Mouse (Mus musculus) urinary bladder, postnatal 14 days (tissue): ENCODE measurements around the gene Pde4c.

Source experiments
- DNase-seq: peaks from one replicate; pipeline ENCODE4 v3.0.0; 2021; ENCODE audit warnings: low spot score

The Pde4c gene

DNA sequence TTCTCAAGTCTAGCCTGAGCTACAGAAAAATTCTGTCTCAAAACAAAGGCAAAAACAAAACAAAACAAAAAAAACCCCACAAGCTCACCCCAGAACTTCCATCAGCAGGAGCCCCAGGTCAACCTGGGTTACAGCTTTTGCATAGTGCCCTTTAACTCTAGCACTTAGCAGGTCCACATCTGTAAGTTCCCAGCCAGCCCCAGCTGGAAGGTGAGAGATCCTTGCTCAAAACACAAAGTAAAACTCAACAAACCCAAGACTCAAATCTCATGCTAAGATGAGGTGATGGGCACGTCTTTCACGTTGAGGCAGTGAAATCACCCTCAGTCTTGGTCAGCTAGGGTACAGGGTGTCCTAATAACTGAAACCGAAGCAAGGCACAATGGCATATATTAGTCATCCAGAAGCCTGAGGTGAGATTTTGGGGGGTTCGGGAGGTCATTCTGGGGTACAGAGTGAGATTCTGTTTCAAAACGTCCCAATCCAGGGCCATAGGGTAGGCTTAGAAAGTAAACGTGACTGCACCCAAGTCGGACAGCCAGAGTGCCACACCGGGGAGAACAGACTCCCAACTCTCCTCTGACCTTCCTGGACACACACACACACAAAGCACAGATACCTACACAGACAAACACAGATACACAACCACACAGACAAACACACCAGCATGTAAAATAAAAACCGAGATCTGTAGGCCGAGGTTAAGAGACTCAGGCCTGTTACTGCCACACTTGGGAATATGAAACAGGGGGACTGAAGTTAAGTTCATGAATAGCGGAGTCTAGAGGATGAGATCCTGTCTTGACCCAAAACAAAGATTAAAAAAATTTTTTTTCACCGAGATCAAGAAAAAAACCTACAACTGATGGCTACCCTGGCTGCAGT, 25.9 kb upstream of the Pde4c start:
- DNase-seq, result no peak

DNA sequence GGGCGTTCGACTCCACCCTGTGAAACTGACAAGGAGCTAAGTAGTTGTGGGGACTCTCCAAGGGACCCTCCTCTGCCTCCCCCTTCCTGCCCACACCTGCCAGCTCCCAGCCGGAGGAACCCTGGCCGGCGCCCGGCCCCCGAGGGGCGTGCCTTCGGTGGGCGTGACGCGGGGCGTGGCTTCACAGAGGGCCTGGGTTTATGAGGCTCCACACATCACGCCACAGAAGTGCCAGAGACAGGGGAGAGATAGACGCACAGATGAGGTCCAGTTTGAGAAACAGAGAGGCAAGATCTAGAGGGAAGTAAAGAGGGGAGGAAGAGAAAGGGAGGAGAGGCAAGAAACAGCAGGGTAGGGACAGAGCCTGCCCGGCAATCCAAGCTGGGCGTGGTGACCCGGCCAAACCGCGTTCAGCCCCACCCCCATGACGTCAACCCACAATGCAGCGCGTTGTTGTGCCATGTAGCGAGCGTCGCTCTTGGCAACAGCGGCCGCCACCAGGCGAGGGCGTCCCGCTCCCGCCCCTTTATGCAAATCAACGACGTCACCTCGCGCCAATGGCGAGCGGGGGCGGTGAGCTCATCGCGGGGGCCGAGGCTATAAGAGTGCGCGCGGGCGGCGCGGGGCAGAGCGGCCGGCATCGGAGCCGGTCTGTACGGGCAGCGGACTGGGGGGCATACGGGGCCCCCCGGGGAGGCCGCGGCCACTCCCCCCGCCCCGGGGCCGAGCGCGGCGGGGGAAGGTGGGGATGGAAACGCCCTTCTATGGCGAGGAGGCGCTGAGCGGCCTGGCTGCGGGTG, 25.0 kb upstream of the Pde4c start, which contains the start of gene Jund:
Gene Jund (plus strand): TSS at position 640 of the 800 bp plus-strand sequence.
- peak; percentile 100 for DNase-seq

DNA sequence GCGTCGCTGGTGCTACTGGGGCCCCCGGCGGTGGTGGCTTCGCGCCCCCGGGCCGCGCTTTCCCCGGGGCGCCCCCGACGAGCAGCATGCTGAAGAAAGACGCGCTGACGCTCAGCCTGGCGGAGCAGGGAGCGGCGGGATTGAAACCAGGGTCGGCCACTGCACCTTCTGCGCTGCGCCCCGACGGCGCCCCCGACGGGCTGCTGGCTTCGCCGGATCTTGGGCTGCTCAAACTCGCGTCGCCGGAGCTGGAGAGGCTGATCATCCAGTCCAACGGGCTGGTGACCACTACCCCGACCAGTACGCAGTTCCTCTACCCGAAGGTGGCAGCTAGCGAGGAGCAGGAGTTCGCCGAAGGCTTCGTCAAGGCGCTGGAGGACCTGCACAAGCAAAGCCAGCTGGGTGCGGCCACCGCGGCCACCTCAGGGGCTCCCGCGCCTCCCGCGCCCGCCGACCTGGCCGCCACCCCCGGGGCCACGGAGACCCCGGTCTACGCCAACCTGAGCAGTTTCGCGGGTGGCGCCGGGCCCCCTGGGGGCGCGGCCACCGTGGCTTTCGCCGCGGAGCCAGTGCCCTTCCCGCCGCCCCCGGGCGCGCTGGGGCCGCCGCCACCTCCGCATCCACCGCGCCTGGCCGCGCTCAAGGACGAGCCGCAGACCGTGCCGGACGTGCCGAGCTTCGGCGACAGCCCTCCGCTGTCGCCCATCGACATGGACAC, 24.2 kb upstream of the Pde4c start:
- DNase-seq, result peak; percentile 63

DNA sequence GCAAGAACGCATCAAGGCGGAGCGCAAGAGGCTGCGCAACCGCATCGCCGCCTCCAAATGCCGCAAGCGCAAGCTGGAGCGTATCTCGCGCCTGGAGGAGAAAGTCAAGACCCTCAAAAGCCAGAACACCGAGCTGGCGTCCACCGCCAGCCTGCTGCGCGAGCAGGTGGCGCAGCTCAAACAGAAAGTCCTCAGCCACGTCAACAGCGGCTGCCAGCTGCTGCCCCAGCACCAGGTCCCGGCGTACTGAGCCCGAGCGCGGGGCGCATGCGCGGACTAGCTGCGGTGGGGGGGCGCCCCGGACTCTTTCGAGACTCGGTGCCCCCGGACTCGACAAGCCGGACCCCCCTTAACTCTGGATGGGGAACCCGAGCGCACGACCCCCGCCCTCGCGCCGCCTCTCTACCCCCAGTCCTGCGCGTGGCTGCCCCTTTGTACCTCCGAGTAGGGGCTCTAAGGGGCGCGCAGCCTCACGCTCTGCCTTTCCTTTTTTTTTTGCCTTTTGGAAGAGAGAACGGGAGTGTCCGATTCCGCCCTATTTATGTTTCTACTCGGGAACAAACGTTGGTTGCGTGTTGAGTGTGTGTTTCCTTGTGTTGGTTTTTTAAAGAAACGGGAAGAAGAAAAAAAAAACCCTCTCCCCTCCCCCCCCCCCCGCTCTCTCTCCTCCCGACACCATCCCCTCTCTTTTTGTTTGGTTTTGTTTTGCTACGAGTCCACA, 23.5 kb upstream of the Pde4c start:
- peak; percentile 79 for DNase-seq

DNA sequence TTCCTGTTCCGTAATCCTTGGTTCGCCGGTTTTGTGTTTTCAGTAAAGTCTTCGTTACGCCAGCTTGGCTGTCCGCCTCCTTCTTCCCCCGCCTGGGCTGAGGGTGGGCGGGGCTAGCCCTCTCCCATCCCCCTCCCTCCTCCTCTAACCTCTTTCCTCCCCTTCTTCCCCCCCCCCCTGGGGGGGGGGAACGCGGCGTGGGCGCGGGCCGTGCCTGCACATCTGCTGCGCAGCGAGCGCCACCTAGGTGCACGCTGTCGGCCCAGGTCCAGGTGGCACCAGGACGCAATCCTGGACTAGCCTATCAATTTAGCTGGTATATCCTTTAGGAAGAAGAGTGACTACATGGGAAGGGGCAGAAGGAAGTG, 23.0 kb upstream of the Pde4c start:
- DNase-seq, result peak; percentile 93

DNA sequence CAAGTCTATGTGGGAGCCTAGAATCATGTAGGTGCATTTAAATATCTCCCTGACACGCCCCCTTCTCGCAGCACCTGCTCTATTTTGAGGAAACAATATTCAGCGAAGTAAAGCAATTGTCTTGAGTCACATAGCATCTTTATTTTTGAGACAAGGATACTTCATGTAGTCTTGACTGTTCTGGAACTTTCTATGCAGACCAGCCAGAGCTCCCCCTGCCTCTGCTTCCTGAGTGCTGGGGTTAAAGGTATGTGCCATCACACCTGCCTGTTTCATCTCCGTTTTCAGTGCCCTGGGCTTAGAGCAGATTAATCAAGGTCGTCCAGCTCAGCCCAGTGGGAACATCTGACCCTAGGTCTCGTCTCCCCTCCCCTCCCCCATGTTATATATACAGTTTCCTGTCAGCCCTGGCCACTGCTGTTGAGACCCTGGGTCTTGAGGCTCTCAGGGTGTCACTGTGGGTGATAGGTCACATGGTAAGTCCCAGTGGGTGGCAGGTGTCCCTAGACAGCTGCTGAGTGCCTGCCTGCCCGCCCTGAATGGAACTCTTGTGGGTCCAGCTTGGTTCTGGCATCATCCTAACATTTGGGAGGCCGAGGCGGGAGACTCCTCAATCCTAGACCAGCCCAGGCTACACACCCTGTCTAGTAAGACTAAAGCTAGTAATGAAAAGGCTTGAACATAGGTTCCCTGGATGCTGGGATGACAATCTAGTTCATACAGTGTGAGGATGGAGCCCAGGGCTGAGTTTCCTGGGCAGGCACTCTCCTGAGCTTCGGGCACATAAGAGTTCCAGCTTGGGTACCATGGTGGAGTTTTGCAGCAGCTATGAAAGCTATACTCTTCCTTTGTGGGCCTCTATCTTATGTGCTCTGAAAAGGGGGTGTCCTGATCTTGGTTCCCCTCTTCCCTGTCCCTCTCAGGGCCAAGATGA, 22.2 kb upstream of the Pde4c start:
- DNase-seq, result no peak

DNA sequence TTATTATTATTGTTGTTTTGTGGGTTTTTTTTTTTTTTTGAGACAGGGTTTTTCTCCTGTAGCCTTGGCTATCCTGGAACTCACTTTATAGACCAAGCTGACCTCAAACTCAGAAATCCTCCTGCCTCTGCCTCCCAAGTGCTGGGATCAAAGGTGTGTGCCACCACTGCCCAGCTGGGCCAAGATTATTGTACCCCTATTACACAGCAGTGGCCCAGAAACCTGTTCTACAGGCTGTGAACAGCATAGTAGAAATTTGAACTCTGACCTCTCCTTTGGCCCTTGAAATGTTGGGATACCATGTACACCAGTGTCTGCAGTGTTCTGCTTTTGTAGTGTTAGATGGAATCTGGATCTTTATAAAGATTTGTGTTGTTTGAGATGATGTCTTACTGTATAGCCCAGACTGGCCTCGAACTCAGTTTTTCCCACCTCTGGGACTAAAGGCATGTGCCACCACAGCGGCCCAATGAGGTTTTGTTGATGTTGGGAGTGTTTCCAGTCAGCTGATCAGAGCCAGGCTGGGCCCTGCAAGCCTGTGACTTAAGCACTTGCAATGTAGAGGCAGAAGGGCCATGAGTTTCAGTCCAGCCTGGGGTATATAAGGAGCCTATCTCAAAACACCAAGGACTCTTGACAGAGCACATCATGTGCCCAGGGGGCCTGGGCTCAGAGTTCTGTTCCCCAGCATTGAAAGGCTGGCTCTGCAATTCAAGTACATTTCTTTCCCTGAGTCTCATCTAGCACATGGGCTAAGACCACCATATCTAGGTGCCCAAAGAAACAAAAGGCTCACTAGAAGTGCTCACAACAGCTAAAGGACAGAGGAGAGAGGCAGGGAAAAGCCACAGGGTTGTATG, 21.3 kb upstream of the Pde4c start:
- no peak for DNase-seq

DNA sequence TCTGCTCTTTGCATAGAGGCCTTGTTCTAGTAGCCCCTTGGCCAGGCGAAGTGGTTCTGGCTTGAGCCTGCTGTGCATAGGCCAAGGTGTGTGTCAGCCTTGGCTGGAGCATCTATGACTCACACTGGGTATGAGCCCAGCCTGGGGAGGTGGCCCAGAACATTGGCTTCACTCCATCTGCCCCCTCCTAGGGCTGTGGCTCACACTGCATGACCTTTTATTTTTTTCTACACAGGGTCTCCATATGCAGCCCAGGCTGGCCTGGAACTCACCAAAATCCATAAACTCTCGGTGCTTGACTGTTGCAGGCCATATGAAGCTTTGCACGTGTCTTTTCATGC, 20.7 kb upstream of the Pde4c start:
- peak; percentile 81 for DNase-seq

DNA sequence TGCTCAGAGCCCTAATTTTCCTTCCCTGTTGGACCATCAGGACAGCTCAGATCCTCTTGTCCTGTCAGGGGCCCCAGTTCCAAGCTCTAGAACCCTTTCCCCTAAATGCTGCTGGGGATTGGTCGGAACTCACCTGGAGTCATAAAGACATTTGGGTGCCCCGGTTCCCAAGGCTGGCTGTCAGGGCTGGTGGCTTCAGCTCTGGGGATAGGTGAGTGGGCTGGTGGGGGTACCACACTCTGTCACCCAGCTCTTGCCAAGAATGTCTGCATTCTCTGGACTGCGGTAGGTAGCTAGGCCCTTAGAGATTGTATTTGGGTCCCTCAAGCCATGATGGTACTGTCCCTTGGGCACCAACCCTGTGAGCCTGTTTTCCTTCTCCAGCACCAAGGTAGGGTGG, 20.2 kb upstream of the Pde4c start, which contains the start of gene Iqcn:
Gene Iqcn (plus strand): TSS at position 171 of the 400 bp plus-strand sequence.
- no peak for DNase-seq

DNA sequence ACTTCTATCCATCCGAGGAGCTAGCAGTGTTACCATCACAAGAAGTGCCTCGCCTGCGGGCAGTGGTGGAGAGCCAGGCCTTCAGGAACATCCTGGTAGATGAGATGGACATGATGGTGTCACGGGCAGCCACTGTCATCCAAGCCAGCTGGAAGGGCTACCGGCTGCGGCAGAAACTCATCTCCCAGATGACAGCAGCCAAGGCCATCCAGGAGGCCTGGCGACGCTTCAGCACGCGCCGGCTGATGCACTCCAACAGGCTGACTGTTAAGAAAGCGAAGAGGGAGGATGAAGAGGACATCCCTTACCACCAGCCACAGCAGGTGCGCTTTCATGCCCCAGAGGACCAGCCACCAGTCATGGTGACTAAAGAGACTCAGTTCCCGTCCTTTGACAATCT, 15.2 kb upstream of the Pde4c start:
- no peak for DNase-seq

DNA sequence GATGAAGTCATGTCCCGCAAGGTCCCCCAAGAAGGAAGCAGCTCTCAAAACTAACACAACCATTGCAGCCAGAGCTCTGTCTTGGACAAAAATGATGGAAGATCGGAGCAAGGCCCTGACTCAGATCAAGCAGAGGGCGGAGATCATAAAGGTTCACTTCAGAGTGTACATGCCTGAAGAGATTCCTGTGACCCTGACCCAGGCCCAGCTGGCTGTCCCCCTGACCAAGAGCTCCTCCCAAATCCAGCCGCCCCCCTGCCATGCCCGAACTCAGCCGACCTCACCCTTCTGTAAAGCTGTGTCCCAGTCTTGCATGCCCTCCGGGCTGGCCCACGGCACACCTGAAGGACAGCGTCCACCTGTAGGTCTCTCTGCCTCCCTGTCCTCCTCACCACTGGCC, 13.7 kb upstream of the Pde4c start:
- DNase-seq, result no peak

DNA sequence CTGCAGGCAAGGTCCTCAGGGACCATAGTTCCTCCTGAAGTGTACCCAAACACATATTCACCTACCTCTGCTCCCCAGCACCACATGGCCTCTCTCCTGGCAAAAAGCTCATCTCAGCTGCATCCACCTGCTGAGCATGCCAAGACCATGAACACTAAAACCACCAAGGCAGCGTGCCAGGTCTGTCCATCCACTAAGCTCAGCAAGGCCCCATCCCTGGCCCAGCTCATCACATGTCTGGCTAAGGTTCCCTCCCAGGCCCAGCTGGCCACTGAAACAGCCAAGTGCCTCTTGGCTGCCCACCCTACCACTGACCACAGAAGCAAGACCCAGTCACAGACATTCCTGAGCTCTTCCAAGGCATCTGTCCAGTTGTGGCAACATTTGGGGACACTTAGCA, 13.2 kb upstream of the Pde4c start:
- DNase-seq, result no peak

DNA sequence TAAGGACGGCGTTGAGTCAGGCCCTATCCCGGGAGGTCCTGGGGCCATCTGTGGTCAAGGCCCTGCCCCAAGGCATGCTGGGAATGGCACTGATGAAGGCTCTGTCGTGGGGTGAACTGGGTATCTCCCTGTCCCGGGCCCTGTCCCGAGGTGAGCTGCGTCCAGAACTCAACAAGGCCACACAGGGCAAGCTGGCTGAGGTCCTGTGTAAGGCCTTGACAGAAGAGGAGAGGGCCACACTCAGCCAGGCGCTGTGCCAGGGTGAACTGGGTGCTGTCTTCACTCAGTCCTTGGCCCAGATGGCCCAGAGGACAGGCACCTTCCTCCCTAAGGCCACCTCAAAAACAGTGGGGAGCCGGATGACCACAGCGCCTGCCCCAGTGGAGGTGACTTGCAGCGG, 12.5 kb upstream of the Pde4c start:
- no peak for DNase-seq

DNA sequence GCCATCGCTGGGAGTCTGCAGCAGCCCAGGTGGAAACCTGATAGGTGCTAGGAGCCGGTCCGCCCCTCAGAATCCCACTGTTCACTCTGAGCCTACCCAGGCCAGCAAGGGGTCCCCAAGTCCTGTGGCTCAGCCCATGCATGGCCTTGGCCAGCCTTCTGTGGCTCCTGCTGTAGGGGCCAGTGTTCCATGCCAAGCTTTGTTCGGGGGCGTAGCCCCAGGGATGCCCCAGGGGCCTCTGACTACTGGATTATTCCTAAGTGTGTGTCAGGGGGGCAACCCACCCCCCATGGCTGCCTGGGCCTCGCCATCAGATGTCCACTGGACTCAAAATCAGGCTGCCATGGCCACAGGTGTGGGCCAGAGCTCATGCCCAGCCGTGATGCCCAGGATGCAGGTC, 9.5 kb upstream of the Pde4c start:
- no peak for DNase-seq

DNA sequence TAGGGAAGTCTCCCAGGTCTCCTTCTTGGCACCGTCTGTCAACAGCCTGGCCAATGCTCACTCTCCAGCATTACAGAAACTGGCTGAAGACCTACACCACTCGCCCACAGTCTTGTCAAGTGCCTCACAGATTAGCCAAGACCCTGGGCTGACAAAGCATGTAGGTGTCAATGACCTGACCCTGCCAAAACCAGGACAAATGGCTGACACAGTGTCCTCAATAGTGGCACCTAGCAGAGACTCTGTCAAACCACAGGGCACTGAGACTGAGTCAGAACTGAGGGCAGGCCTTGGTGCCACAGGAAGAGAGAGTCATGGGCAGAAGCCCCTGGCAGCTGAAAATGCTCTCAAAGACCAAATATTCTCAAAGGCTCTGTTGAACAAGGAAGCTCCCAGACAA, 8.4 kb upstream of the Pde4c start:
- DNase-seq, result no peak

DNA sequence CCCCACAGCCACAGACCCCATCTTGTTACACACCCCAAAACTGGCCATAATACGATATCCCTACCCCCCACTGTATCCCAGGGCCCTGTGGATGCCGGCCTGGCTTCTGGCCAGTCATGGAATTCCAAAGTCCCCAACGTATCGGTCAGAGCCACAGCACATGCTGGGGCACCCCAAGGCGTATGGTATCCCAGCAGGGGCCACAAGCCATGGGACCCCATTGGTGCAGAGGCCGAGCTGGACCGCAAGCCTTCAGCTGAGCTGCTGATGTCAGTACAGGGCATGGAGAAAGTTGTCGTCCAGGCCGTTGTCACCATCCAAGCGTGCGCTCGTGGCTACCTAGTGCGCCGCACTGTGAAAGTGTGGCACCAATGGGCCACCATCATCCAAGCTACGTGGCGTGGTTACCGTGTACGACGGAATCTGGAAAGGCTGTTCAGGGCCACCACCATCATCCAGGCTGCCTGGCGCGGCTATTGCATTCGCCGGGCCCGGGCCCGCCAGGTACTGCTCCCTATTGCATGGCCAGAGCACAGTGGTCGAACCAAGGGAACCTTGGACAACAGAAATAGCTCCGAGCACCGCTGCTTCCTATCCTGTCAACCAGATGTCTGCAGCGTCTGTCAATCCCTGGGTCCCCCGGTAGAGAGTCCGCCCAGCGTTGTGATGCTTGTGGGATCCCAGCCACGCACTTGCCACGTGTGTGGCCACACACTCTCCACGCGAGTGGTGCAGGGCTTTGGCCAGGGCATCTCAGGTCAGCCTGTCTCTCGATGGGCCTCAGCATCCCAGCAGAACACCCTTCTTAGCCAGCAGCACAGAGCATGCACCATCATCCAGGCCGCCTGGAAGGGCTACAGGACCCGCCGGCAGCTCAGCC, 6.8 kb upstream of the Pde4c start:
- no peak for DNase-seq

DNA sequence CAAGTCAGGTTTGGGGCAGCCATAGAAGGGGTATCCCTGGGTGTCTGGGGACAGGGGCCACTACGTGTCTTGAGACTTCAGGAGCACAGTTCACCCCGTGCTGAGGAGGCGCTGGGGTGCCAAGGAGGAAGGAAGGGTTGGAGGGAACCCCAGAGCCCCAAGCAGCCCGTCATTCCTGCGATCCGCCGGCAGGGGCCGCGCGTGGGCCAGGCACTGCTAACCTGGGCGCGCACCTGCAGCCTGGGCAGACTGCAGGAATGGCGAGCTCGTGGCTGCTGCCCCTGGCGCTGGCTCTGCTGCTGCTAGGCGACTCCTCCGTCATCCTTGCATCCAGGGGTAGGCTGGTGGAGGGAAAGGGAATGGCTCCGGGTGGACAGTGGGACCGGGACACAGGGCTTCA, 5.2 kb upstream of the Pde4c start, which contains the start of gene Gm3336:
Gene Gm3336 (plus strand): TSS at position 247 of the 400 bp plus-strand sequence.
- DNase-seq, result peak; percentile 57

DNA sequence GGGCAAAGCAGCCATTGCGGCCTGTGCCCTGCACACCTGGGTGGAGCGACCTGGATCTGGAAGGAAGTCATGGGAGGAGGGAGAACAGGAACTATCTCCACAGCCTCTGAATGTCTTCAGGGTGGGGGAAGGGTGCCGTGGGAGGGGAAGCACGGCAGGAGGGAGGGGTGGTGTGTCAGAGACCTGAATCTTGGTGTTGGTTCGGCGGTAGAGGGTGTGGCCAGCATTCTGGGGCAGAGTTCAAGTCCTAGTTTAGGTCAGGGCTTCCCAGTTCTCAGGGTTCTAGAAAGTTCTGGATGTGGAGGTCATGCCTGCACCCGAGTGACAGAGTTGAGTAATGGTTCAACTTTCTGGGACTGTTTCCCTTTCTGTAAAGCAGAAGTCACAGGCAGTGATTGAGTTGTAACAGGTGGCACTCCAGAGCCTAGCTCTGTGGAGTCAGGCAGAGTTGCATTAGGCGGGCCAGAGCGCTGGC, 3.7 kb upstream of the Pde4c start:
- no peak for DNase-seq

DNA sequence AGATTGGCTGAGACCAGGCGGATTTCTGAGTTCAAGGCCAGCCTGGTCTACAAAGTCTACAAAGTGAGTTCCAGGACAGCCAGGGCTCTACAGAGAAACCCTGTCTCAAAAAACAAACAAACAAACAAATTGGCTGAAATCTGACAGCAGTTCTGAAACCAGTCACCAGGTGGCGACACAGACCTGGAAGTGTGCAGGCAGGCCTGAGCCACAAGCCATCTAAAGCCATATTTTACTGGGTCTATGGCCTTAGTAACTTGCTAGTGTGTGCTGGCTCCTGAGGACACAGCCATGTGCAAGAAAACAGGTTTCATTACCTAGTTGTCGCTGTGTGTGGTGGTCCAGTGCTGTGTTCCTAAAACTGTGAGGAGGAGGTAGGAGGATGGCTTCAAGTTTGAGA, 2.8 kb upstream of the Pde4c start:
- DNase-seq, result peak; percentile 78
